18 mouse cellular contexts compared by ENCODE assay signal in genomic region chr16:96754381-96754780, GRCm38 (mm10).
DNase-seq lines count a peak whose midpoint lies in the region; ATAC-seq lines count a peak whose summit lies in the region.
"Had no signal": no experiment of that assay in that cellular context is flagged by ENCODE, and none has a peak within 500 bp of the region (broad histone marks: within the 10 kb centered on the region; RNA-seq: fewer than 3 reads in every experiment).

No protein-coding gene starts in this region.

- no peaks in the 10 kb centered on the region for H3K9me3 ChIP-seq in forebrain, embryonic 12.5 days
- H3K9me3 ChIP-seq in forebrain, embryonic 11.5 days (ENCODE audit: control insufficient read depth, low read length) = no peaks in the 10 kb centered on the region
- no peaks in the 10 kb centered on the region for H3K9me3 ChIP-seq in neural tube, embryonic 13.5 days
- no peaks in the 10 kb centered on the region for H3K9me3 ChIP-seq in midbrain, embryonic 15.5 days
- H3K9me3 ChIP-seq: embryonic facial prominence, embryonic 15.5 days; limb, embryonic 12.5 days; liver, embryonic 13.5 days; lung, embryonic 15.5 days had no signal

- H3K27ac ChIP-seq in forebrain, embryonic 12.5 days = no peak overlapping the region
- H3K27ac ChIP-seq in forebrain, embryonic 11.5 days (ENCODE audit: low read depth, low read length) = no peak overlapping the region
- H3K27ac ChIP-seq in neural tube, embryonic 13.5 days (replicated peaks) = peak overlapping the region; percentile 46; the same call in 1 of the 2 replicates
- peak overlapping the region; percentile 70 for H3K27ac ChIP-seq in midbrain, embryonic 15.5 days
- H3K27ac ChIP-seq: embryonic facial prominence, embryonic 15.5 days; limb, embryonic 12.5 days; liver, embryonic 13.5 days; lung, embryonic 15.5 days had no signal

- no peak for DNase-seq in forebrain, embryonic 11.5 days (ENCODE audit: low spot score)
- DNase-seq in neural tube, embryonic 10.5 days (ENCODE audit: extremely low spot score, low spot score) = no peak
- DNase-seq in layer of hippocampus, adult 9-10 months (ENCODE audit: low spot score) = no peak
- DNase-seq in gastrocnemius, postnatal 10 days = no peak
- DNase-seq in layer of hippocampus, adult 8-10 months (ENCODE audit: low spot score in 2 of 2) = no peak
- DNase-seq: embryo, embryonic 11 days; heart, postnatal 14 days; liver, embryonic 13.5 days; thymus, postnatal 14 days had no signal

- H3K4me3 ChIP-seq in forebrain, embryonic 12.5 days (replicated peaks) = no peak overlapping the region
- H3K4me3 ChIP-seq in forebrain, embryonic 11.5 days (ENCODE audit: low read depth, low read length) = no peak overlapping the region
- no peak overlapping the region for H3K4me3 ChIP-seq in neural tube, embryonic 13.5 days
- H3K4me3 ChIP-seq in midbrain, embryonic 15.5 days = no peak overlapping the region
- H3K4me3 ChIP-seq: embryonic facial prominence, embryonic 15.5 days; limb, embryonic 12.5 days; liver, embryonic 13.5 days; lung, embryonic 15.5 days had no signal

- H3K4me2 ChIP-seq in forebrain, embryonic 12.5 days = no peak overlapping the region
- H3K4me2 ChIP-seq in forebrain, embryonic 11.5 days (ENCODE audit: low read depth, low read length, severe bottlenecking) = no peak overlapping the region
- H3K4me2 ChIP-seq in neural tube, embryonic 13.5 days = no peak overlapping the region
- H3K4me2 ChIP-seq in midbrain, embryonic 15.5 days = no peak overlapping the region
- H3K4me2 ChIP-seq: embryonic facial prominence, embryonic 15.5 days; heart, embryonic 11.5 days; limb, embryonic 12.5 days; liver, embryonic 13.5 days; lung, embryonic 15.5 days had no signal

- WGBS in forebrain, embryonic 12.5 days = 48% methylated on average over 6 of the region's 6 CpGs
- 65% methylated on average over 6 of the region's 6 CpGs for WGBS in forebrain, embryonic 11.5 days
- WGBS in neural tube, embryonic 13.5 days = 50% methylated on average over 6 of the region's 6 CpGs
- WGBS in midbrain, embryonic 15.5 days = 23% methylated on average over 6 of the region's 6 CpGs

- 0 out of 2 replicates have a peak, but pooled peaks have one; percentile 22 for ATAC-seq in forebrain, embryonic 12.5 days (ENCODE audit: low FRiP score)
- ATAC-seq in forebrain, embryonic 11.5 days (replicated peaks; ENCODE audit: low FRiP score) = no peak
- no peak for ATAC-seq in neural tube, embryonic 13.5 days (ENCODE audit: low read depth)
- ATAC-seq in midbrain, embryonic 15.5 days (replicated peaks) = peak; percentile 44; the same call in 1 of the 2 replicates
- ATAC-seq: CD4-positive, CD25-positive, alpha-beta regulatory T cell, adult 4 months had no signal

- H3K4me1 ChIP-seq in forebrain, embryonic 12.5 days = peaks cover 54% of the 10 kb centered on the region
- H3K4me1 ChIP-seq in forebrain, embryonic 11.5 days (replicated peaks; ENCODE audit: control insufficient read depth, insufficient read depth, low read length) = peaks cover 11% of the 10 kb centered on the region
- H3K4me1 ChIP-seq in neural tube, embryonic 13.5 days (replicated peaks) = peaks cover 53% of the 10 kb centered on the region
- H3K4me1 ChIP-seq in midbrain, embryonic 15.5 days = peaks cover 53% of the 10 kb centered on the region
- H3K4me1 ChIP-seq: liver, embryonic 13.5 days; lung, embryonic 15.5 days had no signal

- H3K27me3 ChIP-seq in forebrain, embryonic 12.5 days = peaks cover 7% of the 10 kb centered on the region; the same call in 1 of the 2 replicates
- H3K27me3 ChIP-seq in forebrain, embryonic 11.5 days (ENCODE audit: control insufficient read depth, insufficient read depth, low read length) = no peaks in the 10 kb centered on the region
- no peaks in the 10 kb centered on the region for H3K27me3 ChIP-seq in neural tube, embryonic 13.5 days
- H3K27me3 ChIP-seq in midbrain, embryonic 15.5 days (replicated peaks) = no peaks in the 10 kb centered on the region
- H3K27me3 ChIP-seq: embryonic facial prominence, embryonic 15.5 days; lung, embryonic 15.5 days had no signal

- no peak overlapping the region for H3K9ac ChIP-seq in forebrain, embryonic 12.5 days
- no peak overlapping the region for H3K9ac ChIP-seq in forebrain, embryonic 11.5 days (ENCODE audit: low read length)
- no peak overlapping the region for H3K9ac ChIP-seq in neural tube, embryonic 13.5 days
- no peak overlapping the region for H3K9ac ChIP-seq in midbrain, embryonic 15.5 days
- H3K9ac ChIP-seq: embryonic facial prominence, embryonic 15.5 days; limb, embryonic 12.5 days; liver, embryonic 13.5 days; lung, embryonic 15.5 days had no signal

- H3K36me3 ChIP-seq in forebrain, embryonic 12.5 days (replicated peaks) = no peaks in the 10 kb centered on the region
- no peaks in the 10 kb centered on the region for H3K36me3 ChIP-seq in forebrain, embryonic 11.5 days (ENCODE audit: control insufficient read depth, insufficient read depth, low read length)
- H3K36me3 ChIP-seq in neural tube, embryonic 13.5 days = no peaks in the 10 kb centered on the region
- H3K36me3 ChIP-seq in midbrain, embryonic 15.5 days (replicated peaks) = no peaks in the 10 kb centered on the region
- H3K36me3 ChIP-seq: embryonic facial prominence, embryonic 15.5 days; G1E; limb, embryonic 12.5 days; liver, embryonic 13.5 days; lung, embryonic 15.5 days had no signal

Comparison
In these comparisons a context has a peak if more than half of its experiments do, and no peak if none do; other contexts are left out.
1. ATAC-seq: peak in forebrain, embryonic 12.5 days (single experiment) and midbrain, embryonic 15.5 days (single experiment); none in forebrain, embryonic 11.5 days (single experiment) and neural tube, embryonic 13.5 days (single experiment).
2. H3K27ac ChIP-seq: peak in neural tube, embryonic 13.5 days (single experiment) and midbrain, embryonic 15.5 days (single experiment); none in forebrain, embryonic 12.5 days (single experiment) and forebrain, embryonic 11.5 days (single experiment).